Mouse (Mus musculus): ENCODE measurements at regions not wholly inside any gene's neighbourhood (a gene's known extent, or its start where the extent isn't known, plus 50 kb on each side); places are given as distances from the start of the nearest gene placed in this dataset.

GRCm38 (mm10) chr17:4813232-4813631 is 180.9 kb upstream of the Arid1b start:
- Histone ChIP-seq H3K4me3 (ENCODE audit: low read depth, low read length) (no peak overlapping the region), H3K4me2 (replicated peaks; ENCODE audit: low read depth, low read length) (no peak overlapping the region), H3K36me3 (ENCODE audit: control insufficient read depth, insufficient read depth, low read length) (no peaks in the 10 kb centered on the region), H3K9ac (ENCODE audit: low read depth, low read length) (no peak overlapping the region), H3K27me3 (ENCODE audit: control insufficient read depth, insufficient read depth, low read length) (no peaks in the 10 kb centered on the region), H3K27ac (ENCODE audit: low read depth, low read length) (no peak overlapping the region), H3K9me3 (ENCODE audit: control insufficient read depth, low read length) (no peaks in the 10 kb centered on the region), H3K4me1 (replicated peaks; ENCODE audit: control insufficient read depth, insufficient read depth, low read length) (no peaks in the 10 kb centered on the region)
- no peak for ATAC-seq (ENCODE audit: low FRiP score)
- no peak for DNase-seq (ENCODE audit: low spot score)
- WGBS = 97% methylated on average over 3 of the region's 3 CpGs

DNA sequence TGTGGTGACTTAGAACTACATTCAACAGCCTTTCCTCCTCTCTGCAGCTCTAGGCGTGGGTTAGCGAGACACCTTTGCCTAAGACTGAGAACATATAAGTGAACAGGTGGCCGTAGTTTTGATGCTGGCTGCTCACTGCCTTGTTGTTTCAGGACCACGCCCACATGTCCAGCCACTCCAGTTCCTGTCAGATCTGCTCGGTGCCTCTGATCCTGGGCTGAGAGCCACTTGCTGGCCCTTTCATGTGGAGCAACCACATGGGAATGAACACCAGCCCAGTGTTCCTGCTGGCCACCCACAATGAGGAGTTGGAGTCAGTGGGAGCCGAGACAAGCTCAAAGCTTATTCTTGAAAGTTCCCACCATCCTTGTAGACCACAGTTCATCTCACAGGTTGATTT is 180.5 kb upstream of the Arid1b start:
- H3K4me2 ChIP-seq (replicated peaks; ENCODE audit: low read depth, low read length) = no peak overlapping the region
- DNase-seq (ENCODE audit: low spot score) (no peak), ATAC-seq (ENCODE audit: low FRiP score) (no peak)
- H3K9ac ChIP-seq (ENCODE audit: low read depth, low read length) = no peak overlapping the region
- 86% methylated on average over 6 of the region's 6 CpGs for WGBS
- H3K4me3 ChIP-seq (ENCODE audit: low read depth, low read length) = no peak overlapping the region
- H3K4me1 ChIP-seq (replicated peaks; ENCODE audit: control insufficient read depth, insufficient read depth, low read length) = no peaks in the 10 kb centered on the region
- no peaks in the 10 kb centered on the region for H3K36me3 ChIP-seq (ENCODE audit: control insufficient read depth, insufficient read depth, low read length)
- H3K9me3 ChIP-seq (ENCODE audit: control insufficient read depth, low read length) = no peaks in the 10 kb centered on the region
- H3K27ac ChIP-seq (ENCODE audit: low read depth, low read length) = no peak overlapping the region
- H3K27me3 ChIP-seq (ENCODE audit: control insufficient read depth, insufficient read depth, low read length) = no peaks in the 10 kb centered on the region

GRCm38 (mm10) chr17:4825221-4825895 is 168.8 kb upstream of the Arid1b start:
- H3K9me3 ChIP-seq (ENCODE audit: control insufficient read depth, low read length) = no peaks in the 10 kb centered on the region
- no peak overlapping the region for H3K27ac ChIP-seq (ENCODE audit: low read depth, low read length)
- H3K4me3 ChIP-seq (ENCODE audit: low read depth, low read length) = no peak overlapping the region
- WGBS = 76% methylated on average over 8 of the region's 8 CpGs
- DNase-seq (ENCODE audit: low spot score) (no peak), ATAC-seq (ENCODE audit: low FRiP score) (no peak)
- no peaks in the 10 kb centered on the region for H3K36me3 ChIP-seq (ENCODE audit: control insufficient read depth, insufficient read depth, low read length)
- no peak overlapping the region for H3K4me2 ChIP-seq (replicated peaks; ENCODE audit: low read depth, low read length)
- H3K27me3 ChIP-seq (ENCODE audit: control insufficient read depth, insufficient read depth, low read length) = no peaks in the 10 kb centered on the region
- H3K4me1 ChIP-seq (replicated peaks; ENCODE audit: control insufficient read depth, insufficient read depth, low read length) = no peaks in the 10 kb centered on the region
- no peak overlapping the region for H3K9ac ChIP-seq (ENCODE audit: low read depth, low read length)

DNA sequence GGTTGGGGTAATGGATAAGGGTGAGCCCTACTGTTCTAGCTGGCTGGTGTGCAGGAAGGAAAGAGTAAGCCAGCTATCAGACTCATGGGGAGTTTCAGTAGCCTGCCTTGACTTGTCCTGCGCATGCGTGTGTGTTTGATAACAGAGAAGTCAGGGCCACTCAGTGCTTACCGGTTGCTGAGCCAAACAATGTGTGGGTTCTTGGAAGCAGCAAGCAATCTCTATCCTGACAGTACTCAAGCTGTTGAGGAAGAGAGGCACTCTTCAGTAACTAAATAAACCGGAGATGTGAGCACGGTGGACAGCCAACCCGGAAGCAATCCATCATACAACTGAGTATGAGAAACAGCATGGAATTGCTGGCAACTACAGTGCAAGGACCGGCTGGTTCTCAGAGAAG is 160.1 kb upstream of the Arid1b start:
- DNase-seq (ENCODE audit: low spot score) (no peak), ATAC-seq (ENCODE audit: low FRiP score) (no peak)

GRCm38 (mm10) chr17:4834571-4834970 is 159.6 kb upstream of the Arid1b start:
- Histone ChIP-seq H3K27ac (ENCODE audit: low read depth, low read length) (no peak overlapping the region), H3K9ac (ENCODE audit: low read depth, low read length) (no peak overlapping the region), H3K4me2 (replicated peaks; ENCODE audit: low read depth, low read length) (no peak overlapping the region), H3K36me3 (ENCODE audit: control insufficient read depth, insufficient read depth, low read length) (no peaks in the 10 kb centered on the region), H3K4me3 (ENCODE audit: low read depth, low read length) (no peak overlapping the region), H3K4me1 (replicated peaks; ENCODE audit: control insufficient read depth, insufficient read depth, low read length) (no peaks in the 10 kb centered on the region), H3K27me3 (ENCODE audit: control insufficient read depth, insufficient read depth, low read length) (no peaks in the 10 kb centered on the region), H3K9me3 (ENCODE audit: control insufficient read depth, low read length) (no peaks in the 10 kb centered on the region)
- DNase-seq (ENCODE audit: low spot score) (no peak), ATAC-seq (ENCODE audit: low FRiP score) (no peak)
- 53% methylated on average over 7 of the region's 7 CpGs for WGBS

More for the DNA sequence above, 160.1 kb upstream of the Arid1b start:
- H3K4me3 ChIP-seq (ENCODE audit: low read depth, low read length) = no peak overlapping the region
- H3K27me3 ChIP-seq (ENCODE audit: control insufficient read depth, insufficient read depth, low read length) = no peaks in the 10 kb centered on the region
- H3K4me2 ChIP-seq (replicated peaks; ENCODE audit: low read depth, low read length) = no peak overlapping the region
- no peak overlapping the region for H3K27ac ChIP-seq (ENCODE audit: low read depth, low read length)
- no peaks in the 10 kb centered on the region for H3K9me3 ChIP-seq (ENCODE audit: control insufficient read depth, low read length)
- no peaks in the 10 kb centered on the region for H3K4me1 ChIP-seq (replicated peaks; ENCODE audit: control insufficient read depth, insufficient read depth, low read length)
- H3K36me3 ChIP-seq (ENCODE audit: control insufficient read depth, insufficient read depth, low read length) = no peaks in the 10 kb centered on the region
- WGBS = 81% methylated on average over 7 of the region's 7 CpGs
- no peak overlapping the region for H3K9ac ChIP-seq (ENCODE audit: low read depth, low read length)

- H3K4me2 ChIP-seq (replicated peaks; ENCODE audit: low read depth, low read length) = no peak overlapping the region
- H3K4me1 ChIP-seq (replicated peaks; ENCODE audit: control insufficient read depth, insufficient read depth, low read length) = no peaks in the 10 kb centered on the region
- ATAC-seq (ENCODE audit: low FRiP score) (no peak), DNase-seq (ENCODE audit: low spot score) (no peak)
- no peaks in the 10 kb centered on the region for H3K36me3 ChIP-seq (ENCODE audit: control insufficient read depth, insufficient read depth, low read length)
- H3K9me3 ChIP-seq (ENCODE audit: control insufficient read depth, low read length) = no peaks in the 10 kb centered on the region
- WGBS = 70% methylated on average over 8 of the region's 8 CpGs
- H3K27ac ChIP-seq (ENCODE audit: low read depth, low read length) = no peak overlapping the region
- no peaks in the 10 kb centered on the region for H3K27me3 ChIP-seq (ENCODE audit: control insufficient read depth, insufficient read depth, low read length)
- no peak overlapping the region for H3K9ac ChIP-seq (ENCODE audit: low read depth, low read length)
- H3K4me3 ChIP-seq (ENCODE audit: low read depth, low read length) = no peak overlapping the region
Measured at GRCm38 (mm10) chr17:4835065-4835705, 158.9 kb upstream of the Arid1b start.

- Histone ChIP-seq H3K4me2 (replicated peaks; ENCODE audit: low read depth, low read length) (no peak overlapping the region), H3K4me1 (replicated peaks; ENCODE audit: control insufficient read depth, insufficient read depth, low read length) (no peaks in the 10 kb centered on the region), H3K27ac (ENCODE audit: low read depth, low read length) (no peak overlapping the region), H3K9ac (ENCODE audit: low read depth, low read length) (no peak overlapping the region), H3K9me3 (ENCODE audit: control insufficient read depth, low read length) (no peaks in the 10 kb centered on the region), H3K4me3 (ENCODE audit: low read depth, low read length) (no peak overlapping the region), H3K27me3 (ENCODE audit: control insufficient read depth, insufficient read depth, low read length) (no peaks in the 10 kb centered on the region), H3K36me3 (ENCODE audit: control insufficient read depth, insufficient read depth, low read length) (no peaks in the 10 kb centered on the region)
- no peak for DNase-seq (ENCODE audit: low spot score)
- ATAC-seq (ENCODE audit: low FRiP score) = no peak
- WGBS = 93% methylated on average over 3 of the region's 3 CpGs
Measured at GRCm38 (mm10) chr17:4840123-4840522, 154.0 kb upstream of the Arid1b start.

GRCm38 (mm10) chr17:4858304-4858703 is 135.8 kb upstream of the Arid1b start:
- no peak overlapping the region for H3K9ac ChIP-seq (ENCODE audit: low read depth, low read length)
- H3K9me3 ChIP-seq (ENCODE audit: control insufficient read depth, low read length) = no peaks in the 10 kb centered on the region
- no peaks in the 10 kb centered on the region for H3K4me1 ChIP-seq (replicated peaks; ENCODE audit: control insufficient read depth, insufficient read depth, low read length)
- H3K36me3 ChIP-seq (ENCODE audit: control insufficient read depth, insufficient read depth, low read length) = no peaks in the 10 kb centered on the region
- 84% methylated on average over 3 of the region's 3 CpGs for WGBS
- no peak overlapping the region for H3K27ac ChIP-seq (ENCODE audit: low read depth, low read length)
- ATAC-seq (ENCODE audit: low FRiP score) (no peak), DNase-seq (ENCODE audit: low spot score) (no peak)
- H3K4me3 ChIP-seq (ENCODE audit: low read depth, low read length) = no peak overlapping the region
- H3K4me2 ChIP-seq (replicated peaks; ENCODE audit: low read depth, low read length) = no peak overlapping the region
- H3K27me3 ChIP-seq (ENCODE audit: control insufficient read depth, insufficient read depth, low read length) = no peaks in the 10 kb centered on the region

DNA sequence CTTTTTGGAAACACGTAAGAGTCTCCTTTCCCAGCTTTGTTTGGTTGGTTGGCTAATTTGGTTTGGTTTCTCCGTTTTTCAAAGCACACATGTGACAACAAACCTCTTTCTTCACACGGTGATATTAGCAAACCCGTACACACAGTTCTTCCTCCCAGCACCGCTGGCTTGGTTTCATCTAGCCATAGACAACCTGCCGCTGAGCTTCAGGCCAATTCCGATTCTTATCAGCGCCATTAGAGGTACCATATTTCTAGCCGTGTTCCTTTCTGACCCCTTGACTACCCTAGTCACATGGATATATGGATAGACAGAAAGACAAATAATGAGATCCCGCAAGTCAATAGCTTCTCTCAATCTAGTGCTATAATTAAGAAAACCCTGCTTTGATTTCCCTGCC is 129.2 kb upstream of the Arid1b start:
- H3K36me3 ChIP-seq (ENCODE audit: control insufficient read depth, insufficient read depth, low read length) = no peaks in the 10 kb centered on the region
- no peak overlapping the region for H3K4me3 ChIP-seq (ENCODE audit: low read depth, low read length)
- H3K27ac ChIP-seq (ENCODE audit: low read depth, low read length) = no peak overlapping the region
- no peak for ATAC-seq (ENCODE audit: low FRiP score)
- no peak for DNase-seq (ENCODE audit: low spot score)
- H3K4me2 ChIP-seq (replicated peaks; ENCODE audit: low read depth, low read length) = no peak overlapping the region
- WGBS = 90% methylated on average over 10 of the region's 10 CpGs
- peaks cover 4% of the 10 kb centered on the region; the same call in 1 of the 2 replicates for H3K4me1 ChIP-seq (replicated peaks; ENCODE audit: control insufficient read depth, insufficient read depth, low read length)
- no peaks in the 10 kb centered on the region for H3K27me3 ChIP-seq (ENCODE audit: control insufficient read depth, insufficient read depth, low read length)
- no peaks in the 10 kb centered on the region for H3K9me3 ChIP-seq (ENCODE audit: control insufficient read depth, low read length)
- H3K9ac ChIP-seq (ENCODE audit: low read depth, low read length) = no peak overlapping the region

Measured in hindbrain, embryonic 11.5 days (tissue).